Comparison of ENCODE assay signal across 8 mouse cellular contexts in the genomic region with DNA sequence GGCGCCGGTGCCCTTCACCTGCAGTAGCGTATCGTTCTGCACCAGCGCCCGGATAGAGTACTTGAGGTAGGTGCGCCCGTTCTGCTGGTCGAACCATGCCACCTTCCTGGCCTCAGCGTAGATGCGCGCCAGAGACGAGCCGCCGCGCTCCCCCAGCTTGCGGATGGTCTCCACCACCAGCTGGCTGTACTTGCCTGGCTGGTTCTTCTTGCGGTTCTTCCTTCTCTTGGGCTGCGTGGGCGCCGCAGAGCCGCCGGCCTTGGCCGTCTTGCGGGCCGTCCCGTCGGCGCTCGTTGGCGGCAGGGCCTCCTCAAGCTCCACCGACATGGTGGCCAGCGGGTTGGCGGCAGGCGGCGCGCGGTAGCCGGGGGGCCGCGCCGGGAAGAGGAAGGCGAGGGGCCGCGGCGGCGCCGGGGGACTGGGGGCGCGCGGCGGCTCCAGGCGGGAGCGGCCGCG. TPM values are rescaled to one million over a fixed set of nuclear protein-coding genes. Genes with fewer than 3 reads are reported as not detected.
A peak's percentile ranks its signal among the peaks of the same experiment; 100 is the strongest.
DNase-seq lines count a peak whose midpoint lies in the region; ATAC-seq and TF ChIP-seq lines count a peak whose summit lies in the region.

No protein-coding gene starts in this region.

- H3K27ac ChIP-seq in heart, embryonic 12.5 days (ENCODE audit: poor library complexity, severe bottlenecking), result peak overlapping the region; percentile 71
- peak overlapping the region; percentile 20; the same call in 1 of the 2 replicates for H3K27ac ChIP-seq in ES-E14 (ENCODE audit: insufficient read depth, low read depth, low read length, poor library complexity, severe bottlenecking)
- peak overlapping the region; percentile 95 for H3K27ac ChIP-seq in hindbrain, embryonic 12.5 days
- no peak overlapping the region for H3K27ac ChIP-seq in liver, embryonic 16.5 days (ENCODE audit: low read length)

- in situ Hi-C loops in ES-E14 (cut with MboI; ENCODE audit: low sequenced_read_pairs in 2 of 2, unreplicated experiment in 2 of 2), result no loop called here

- ATAC-seq in heart, embryonic 12.5 days (ENCODE audit: insufficient number of reproducible peaks, low FRiP score), result peak; percentile 58
- peak; percentile 51 for ATAC-seq in hindbrain, embryonic 12.5 days (ENCODE audit: low FRiP score)
- no peak; the same call in 1 of the 2 replicates for ATAC-seq in liver, embryonic 16.5 days (ENCODE audit: low read depth)

- peaks cover 19% of the 10 kb centered on the region for H3K36me3 ChIP-seq in heart, embryonic 12.5 days
- peaks cover 5% of the 10 kb centered on the region; the same call in 1 of the 2 replicates for H3K36me3 ChIP-seq in ES-E14 (ENCODE audit: control insufficient read depth, insufficient read depth, low read length, poor library complexity, severe bottlenecking)
- peaks cover 18% of the 10 kb centered on the region for H3K36me3 ChIP-seq in hindbrain, embryonic 12.5 days
- no peaks in the 10 kb centered on the region for H3K36me3 ChIP-seq in liver, embryonic 16.5 days (ENCODE audit: control insufficient read depth, insufficient read depth)
- no peaks in the 10 kb centered on the region for H3K36me3 ChIP-seq in splenic B cell, adult 2 months (ENCODE audit: control insufficient read depth, insufficient read depth, low read length, poor library complexity, severe bottlenecking)

- peak overlapping the region; percentile 96 for H3K4me2 ChIP-seq in heart, embryonic 12.5 days
- peak overlapping the region; percentile 80 for H3K4me2 ChIP-seq in hindbrain, embryonic 12.5 days (replicated peaks)
- H3K4me2 ChIP-seq in liver, embryonic 16.5 days (ENCODE audit: low read depth, low read length), result peak overlapping the region; percentile 66

- WGBS in heart, embryonic 12.5 days, result 1% methylated on average over 53 of the region's 56 CpGs
- under 1% methylated on average over 34 of the region's 56 CpGs for WGBS in hindbrain, embryonic 12.5 days
- under 1% methylated on average over 50 of the region's 56 CpGs for WGBS in liver, embryonic 16.5 days (ENCODE audit: insufficient replicate concordance)

- no peaks in the 10 kb centered on the region for H3K9me3 ChIP-seq in heart, embryonic 12.5 days (replicated peaks)
- H3K9me3 ChIP-seq in ES-E14 (ENCODE audit: control insufficient read depth, insufficient read depth, low read depth, low read length), result no peaks in the 10 kb centered on the region
- no peaks in the 10 kb centered on the region for H3K9me3 ChIP-seq in hindbrain, embryonic 12.5 days (replicated peaks)
- no peaks in the 10 kb centered on the region for H3K9me3 ChIP-seq in liver, embryonic 16.5 days (replicated peaks; ENCODE audit: control insufficient read depth, low read length)

- H3K4me3 ChIP-seq in heart, embryonic 12.5 days, result peak overlapping the region; percentile 98
- peak overlapping the region; percentile 91 to 93 for H3K4me3 ChIP-seq in ES-E14 (ENCODE audit: insufficient read depth in 1 of 2, low read depth in 1 of 2, low read length in 2 of 2, poor library complexity in 1 of 2, severe bottlenecking in 1 of 2)
- peak overlapping the region; percentile 99 for H3K4me3 ChIP-seq in hindbrain, embryonic 12.5 days
- peak overlapping the region; percentile 62 for H3K4me3 ChIP-seq in liver, embryonic 16.5 days (ENCODE audit: low read depth, low read length)

- H3K4me1 ChIP-seq in heart, embryonic 12.5 days (replicated peaks), result peaks cover 14% of the 10 kb centered on the region
- peaks cover 0 to 7% of the 10 kb centered on the region in 2 experiments; a peak in 1 of 4 replicates for H3K4me1 ChIP-seq in ES-E14 (ENCODE audit: control insufficient read depth in 2 of 2, insufficient read depth in 2 of 2, low read length in 2 of 2, poor library complexity in 1 of 2)
- peaks cover 20% of the 10 kb centered on the region for H3K4me1 ChIP-seq in hindbrain, embryonic 12.5 days
- no peaks in the 10 kb centered on the region; the same call in 1 of the 2 replicates for H3K4me1 ChIP-seq in liver, embryonic 16.5 days (ENCODE audit: control insufficient read depth, low read depth, low read length)

- no peaks in the 10 kb centered on the region for H3K27me3 ChIP-seq in heart, embryonic 12.5 days (replicated peaks)
- no peaks in the 10 kb centered on the region for H3K27me3 ChIP-seq in hindbrain, embryonic 12.5 days
- H3K27me3 ChIP-seq in liver, embryonic 16.5 days (ENCODE audit: control insufficient read depth, insufficient read depth, low read depth, low read length), result peaks cover 37% of the 10 kb centered on the region
- H3K27me3 ChIP-seq in splenic B cell, adult 2 months (ENCODE audit: control insufficient read depth, insufficient read depth, low read length, poor library complexity, severe bottlenecking), result no peaks in the 10 kb centered on the region; the same call in 1 of the 2 replicates

- DNase-seq in heart, adult 11 months, result no peak
- DNase-seq in ES-E14 (ENCODE audit: low read depth, low spot score), result no peak
- peak; percentile 31 to 44 for DNase-seq in cerebellum, postnatal 36 days
- DNase-seq in splenic B cell, adult 2 months (ENCODE audit: low read depth, low spot score), result peak; percentile 28
- DNase-seq in spleen, adult 12 weeks (ENCODE audit: low spot score), result no peak

- H3K9ac ChIP-seq in heart, embryonic 12.5 days, result peak overlapping the region; percentile 96
- H3K9ac ChIP-seq in ES-E14 (ENCODE audit: insufficient read depth, low read depth, low read length, poor library complexity, severe bottlenecking), result peak overlapping the region; percentile 86
- H3K9ac ChIP-seq in hindbrain, embryonic 12.5 days, result peak overlapping the region; percentile 97
- peak overlapping the region; percentile 43; the same call in 1 of the 2 replicates for H3K9ac ChIP-seq in liver, embryonic 16.5 days (ENCODE audit: low read depth, low read length)

TF ChIP-seq in ES-E14, 5 proteins besides CTCF, POLR2A, EP300 and RAD21:
- TF ChIP-seq CHD2 (IDR thresholded peaks at IDR 0.05; ENCODE audit: low read depth, low read length) (no peak), MAFK (IDR thresholded peaks at IDR 0.05; ENCODE audit: insufficient read depth, low read depth, low read length) (no peak), ZC3H11A (IDR thresholded peaks at IDR 0.05; ENCODE audit: borderline replicate concordance, low read depth, low read length) (no peak)

RNA-seq across cellular contexts. Expression of gene H1fx, which starts 0.4 kb away (rescaled TPM):
- polyA plus RNA-seq in heart, embryonic 12.5 days (2016; fragmentation: Nextera tagmentation; extraction: Ambion mirVana), result 32.6 and 34.0 TPM in 2 replicates
- total RNA-seq in ES-E14 (2012; rRNA removed), result 13.6 and 14.0 TPM in 2 replicates
- polyA plus RNA-seq in hindbrain, embryonic 12.5 days (2016; fragmentation: Nextera tagmentation; extraction: Ambion mirVana), result 108 and 109 TPM in 2 replicates
- polyA plus RNA-seq in liver, embryonic 16.5 days (2015; fragmentation: Nextera tagmentation; extraction: Ambion mirVana), result 0.55 and 0.79 TPM in 2 replicates

Comparison
In these comparisons a context has a peak if more than half of its experiments do, and no peak if none do; other contexts are left out.
1. H3K9ac ChIP-seq: peak in every context shown above with its lines; median percentile 97 in hindbrain, embryonic 12.5 days; 96 in heart, embryonic 12.5 days; 86 in ES-E14; 43 in liver, embryonic 16.5 days.
2. DNase-seq: peak in cerebellum, postnatal 36 days (2 of 2) and splenic B cell, adult 2 months (single experiment); none in heart, adult 11 months (single experiment), ES-E14 (single experiment) and spleen, adult 12 weeks (single experiment).
3. RNA of gene H1fx, which starts 0.4 kb away (polyA plus RNA-seq): 108 to 109 TPM in hindbrain, embryonic 12.5 days and 32.6 to 34.0 TPM in heart, embryonic 12.5 days; 0.55 to 0.79 TPM in liver, embryonic 16.5 days; every median in the first group is over 10 times any median in the second.
4. Peak in every context shown above with its lines, with median percentiles within 50 percentile points of each other: H3K4me2 ChIP-seq and H3K4me3 ChIP-seq.